Mouse (Mus musculus): ENCODE results near the gene Foxj3.
"Not testable (repeated sequence)": the region's sequence is repeated elsewhere in the genome, so short reads cannot be mapped to it uniquely, and the experiment has no call there.

The Foxj3 gene

DNA sequence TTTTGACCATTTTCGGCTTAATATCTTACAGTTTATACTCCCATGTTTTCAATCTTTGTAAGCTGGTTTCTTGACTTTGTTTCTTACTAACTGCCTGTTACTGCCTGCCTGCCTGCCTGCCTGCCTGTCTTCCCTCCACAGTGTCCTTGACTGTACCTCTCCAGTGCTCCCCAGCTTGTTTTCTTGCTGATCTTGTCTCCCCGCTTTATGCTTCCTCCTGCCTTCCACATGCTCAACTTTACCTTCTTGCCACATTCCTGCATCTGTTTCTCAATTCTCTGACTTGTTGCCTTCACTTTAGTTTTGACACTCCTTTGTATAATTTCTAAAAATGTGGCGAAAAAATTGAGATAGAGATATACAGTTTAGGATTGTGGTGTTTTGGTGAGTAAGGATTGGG lies 35.9 kb downstream of the Foxj3 start:
- DNase-seq (ENCODE audit: low spot score): no peak

DNA sequence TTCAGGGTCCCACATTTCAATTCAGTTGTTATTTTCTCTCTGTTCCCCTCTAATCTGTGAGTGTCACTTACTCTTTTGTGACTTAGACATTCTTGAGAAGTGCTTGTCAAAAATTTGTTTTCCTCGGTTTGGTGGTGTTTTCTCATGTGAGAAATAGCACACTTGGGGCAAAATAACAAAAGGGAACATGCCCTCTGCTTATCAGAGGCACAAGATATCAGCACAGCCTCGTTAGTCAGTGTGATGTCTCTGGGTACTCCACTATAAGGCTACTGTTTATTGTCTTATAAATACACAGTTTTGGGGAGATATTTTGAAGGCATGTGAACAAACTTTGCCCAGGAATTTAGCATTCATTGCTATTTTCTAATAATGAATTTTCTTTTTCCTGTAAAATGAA lies 37.7 kb downstream of the Foxj3 start:
- no peak for DNase-seq (ENCODE audit: low spot score)

- no peak for DNase-seq (ENCODE audit: low spot score)
These were observed 38.7 kb downstream of the Foxj3 start for GRCm38 (mm10) chr4:119575459-119575858.

DNA sequence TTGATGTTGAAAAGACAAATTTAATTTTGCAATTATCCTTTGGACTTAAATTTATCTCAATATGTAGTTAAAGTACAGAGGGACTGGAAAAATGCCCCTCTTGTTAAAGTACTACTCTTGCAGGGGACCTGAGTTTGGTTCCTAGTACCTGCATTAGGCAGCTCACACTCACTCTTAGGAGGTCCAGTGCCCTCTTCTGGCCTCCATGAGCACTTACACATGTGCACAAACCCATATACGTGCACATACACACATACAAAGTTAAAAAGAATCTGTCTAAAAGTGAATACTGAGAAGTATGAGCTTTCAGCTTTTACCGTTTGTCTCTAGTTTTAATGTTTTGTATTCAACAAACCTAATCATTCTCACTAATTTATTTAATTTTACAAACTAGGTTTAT lies 51.2 kb downstream of the Foxj3 start:
- no peak for DNase-seq (ENCODE audit: low spot score)

DNA sequence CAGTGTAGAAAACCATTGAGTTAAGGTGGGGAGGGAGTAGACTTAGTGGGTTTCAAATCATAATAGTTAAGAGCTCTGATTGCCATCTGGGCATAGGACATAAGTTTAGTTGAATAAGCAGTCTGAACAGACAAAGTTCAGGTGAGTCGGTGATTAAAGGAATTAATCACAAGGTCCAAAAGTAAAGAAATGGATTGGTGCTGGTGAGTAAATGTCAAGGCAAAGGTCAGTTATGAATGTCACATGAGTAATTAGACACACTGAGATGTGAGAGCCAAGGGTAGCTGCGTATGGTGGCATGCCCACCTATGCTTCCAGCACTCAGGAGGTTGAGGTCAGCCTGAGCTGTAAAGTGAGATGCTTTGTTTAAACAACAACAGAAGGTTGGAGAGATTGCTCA lies 52.6 kb downstream of the Foxj3 start:
- no peak for DNase-seq (ENCODE audit: low spot score)

GRCm38 (mm10) chr4:119590027-119590426 lies 53.2 kb downstream of the Foxj3 start:
- no peak for DNase-seq (ENCODE audit: low spot score)

GRCm38 (mm10) chr4:119592479-119592878 lies 55.7 kb downstream of the Foxj3 start:
- no peak for DNase-seq (ENCODE audit: low spot score)

GRCm38 (mm10) chr4:119594331-119594730 lies 57.5 kb downstream of the Foxj3 start:
- DNase-seq (ENCODE audit: low spot score): no peak

DNA sequence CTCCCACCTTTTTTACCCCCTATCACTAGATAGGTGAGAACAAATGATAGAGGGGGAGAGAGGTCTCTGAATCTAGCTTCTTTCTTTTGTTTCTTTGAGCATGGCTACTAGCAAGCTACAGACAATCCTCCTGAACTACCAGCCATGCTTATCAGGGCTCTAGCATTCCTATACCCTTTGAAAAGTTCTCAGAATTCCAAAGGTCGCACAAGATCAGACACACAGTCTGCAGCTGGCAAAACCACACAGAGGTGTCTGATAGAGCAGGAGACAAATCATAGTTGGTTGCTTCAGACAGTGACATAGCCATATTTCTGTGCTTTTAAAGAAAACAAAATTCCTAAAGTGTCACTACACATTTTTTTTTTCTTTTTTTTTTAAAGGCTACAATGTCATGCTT lies 62.8 kb downstream of the Foxj3 start:
- DNase-seq (ENCODE audit: low spot score): no peak

GRCm38 (mm10) chr4:119609488-119609887 lies 72.7 kb downstream of the Foxj3 start:
- DNase-seq (ENCODE audit: low spot score): no peak

GRCm38 (mm10) chr4:119614078-119614477 lies 77.3 kb downstream of the Foxj3 start:
- no peak for DNase-seq (ENCODE audit: low spot score)

DNA sequence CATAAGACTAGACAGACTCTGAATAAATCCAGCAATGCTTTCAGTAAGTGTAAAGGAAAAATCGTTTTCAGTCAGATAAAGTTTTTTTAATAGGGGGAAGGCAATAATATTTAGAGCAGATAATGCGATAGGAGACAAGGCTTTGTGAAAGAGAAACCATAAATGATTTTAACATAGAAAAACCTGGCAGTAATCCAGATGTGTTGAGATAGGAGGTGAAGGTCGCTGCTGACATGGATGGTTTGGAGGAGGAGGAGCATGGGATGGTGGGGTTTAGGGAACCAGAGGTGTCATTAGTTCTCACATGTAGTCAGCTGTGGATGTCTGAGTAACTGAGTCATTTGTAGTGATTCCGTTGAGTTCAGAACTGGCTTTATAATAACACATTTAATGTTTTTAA lies 77.9 kb downstream of the Foxj3 start:
- DNase-seq (ENCODE audit: low spot score): no peak

DNA sequence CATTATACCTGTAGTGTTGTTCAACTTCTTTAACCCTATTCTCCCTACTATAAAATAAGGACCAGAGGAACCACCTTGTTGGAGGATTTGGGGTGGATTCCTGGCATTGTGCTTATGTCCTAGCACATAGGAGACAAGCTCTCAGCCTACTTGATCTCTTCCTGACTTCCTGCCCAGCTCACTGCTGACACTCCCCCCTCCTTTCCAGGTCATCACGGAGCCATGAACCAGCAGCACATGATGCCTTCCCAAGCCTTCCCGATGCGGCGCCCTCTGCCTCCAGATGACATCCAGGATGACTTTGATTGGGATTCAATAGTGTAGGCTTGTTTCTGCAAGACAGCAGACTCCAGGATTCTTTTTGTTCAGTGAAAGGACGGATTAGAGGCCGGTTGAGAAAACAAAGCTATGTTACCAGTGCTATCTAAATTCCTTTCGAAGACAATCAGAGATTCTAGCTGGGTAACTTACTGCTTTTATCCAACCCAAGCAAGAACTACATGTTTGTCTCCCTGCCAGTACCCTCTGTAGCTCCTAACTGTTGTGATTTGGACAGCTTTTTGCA lies 89.4 kb downstream of the Foxj3 start:
- DNase-seq (ENCODE audit: low spot score): no peak

DNA sequence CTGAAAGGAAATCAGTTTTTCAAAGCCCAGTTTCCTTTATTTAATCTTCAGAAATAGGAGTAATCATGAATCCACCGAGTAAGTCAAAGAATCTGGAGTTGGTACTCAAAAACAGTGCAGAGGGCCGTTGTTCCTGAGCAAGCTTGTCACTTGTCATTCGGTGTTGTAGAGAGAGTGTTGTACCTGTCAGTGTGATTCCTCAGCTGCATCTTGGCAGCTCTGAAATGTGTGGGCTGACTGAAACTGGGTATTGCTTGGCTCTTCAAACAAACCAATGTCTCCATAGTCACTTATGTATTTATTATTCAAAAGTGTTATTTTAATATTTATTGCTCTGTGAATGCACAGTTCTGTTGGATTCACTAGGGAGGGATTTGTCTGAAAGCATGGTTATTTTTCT lies 90.1 kb downstream of the Foxj3 start:
- DNase-seq (ENCODE audit: low spot score): no peak

DNA sequence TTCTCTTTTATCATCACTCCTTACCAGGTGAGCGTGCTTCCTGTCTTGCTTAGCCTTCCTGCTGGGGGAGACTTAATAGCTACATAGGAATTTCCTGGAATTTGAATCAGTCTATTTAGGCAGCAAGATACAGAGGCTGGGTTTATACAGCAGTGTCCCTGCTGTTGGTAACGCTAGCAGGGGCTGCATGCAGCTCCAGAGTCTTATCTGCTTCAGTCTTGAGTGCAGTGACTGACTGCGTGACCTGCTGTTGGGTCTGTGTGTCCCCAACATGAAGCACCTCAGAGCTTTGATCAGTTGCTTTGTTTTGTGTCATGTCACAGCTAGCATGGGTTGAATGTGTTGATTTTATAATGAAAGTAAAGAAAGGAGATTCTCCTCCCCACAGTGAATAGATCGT lies 90.5 kb downstream of the Foxj3 start:
- no peak for DNase-seq (ENCODE audit: low spot score)

DNA sequence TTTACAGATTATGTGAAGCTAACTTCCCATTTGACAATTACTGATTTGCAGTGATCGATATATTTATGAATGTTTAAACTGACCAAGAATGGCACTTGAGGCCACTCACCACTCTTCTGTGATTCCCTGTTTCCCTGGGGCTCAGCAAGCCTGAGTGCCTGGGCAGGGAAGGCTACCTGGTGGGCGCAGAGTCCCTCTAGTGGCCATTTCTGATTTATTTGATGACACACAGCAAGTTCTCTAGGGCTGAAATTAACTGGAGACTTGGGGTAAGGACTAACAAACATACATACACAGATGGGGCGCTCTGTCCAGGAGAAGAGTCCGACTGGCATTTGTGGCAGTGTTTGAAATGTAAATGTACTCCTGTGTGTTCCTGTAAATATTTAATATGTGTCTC lies 91.6 kb downstream of the Foxj3 start:
- not testable (repeated sequence) for DNase-seq (ENCODE audit: low spot score)

DNA sequence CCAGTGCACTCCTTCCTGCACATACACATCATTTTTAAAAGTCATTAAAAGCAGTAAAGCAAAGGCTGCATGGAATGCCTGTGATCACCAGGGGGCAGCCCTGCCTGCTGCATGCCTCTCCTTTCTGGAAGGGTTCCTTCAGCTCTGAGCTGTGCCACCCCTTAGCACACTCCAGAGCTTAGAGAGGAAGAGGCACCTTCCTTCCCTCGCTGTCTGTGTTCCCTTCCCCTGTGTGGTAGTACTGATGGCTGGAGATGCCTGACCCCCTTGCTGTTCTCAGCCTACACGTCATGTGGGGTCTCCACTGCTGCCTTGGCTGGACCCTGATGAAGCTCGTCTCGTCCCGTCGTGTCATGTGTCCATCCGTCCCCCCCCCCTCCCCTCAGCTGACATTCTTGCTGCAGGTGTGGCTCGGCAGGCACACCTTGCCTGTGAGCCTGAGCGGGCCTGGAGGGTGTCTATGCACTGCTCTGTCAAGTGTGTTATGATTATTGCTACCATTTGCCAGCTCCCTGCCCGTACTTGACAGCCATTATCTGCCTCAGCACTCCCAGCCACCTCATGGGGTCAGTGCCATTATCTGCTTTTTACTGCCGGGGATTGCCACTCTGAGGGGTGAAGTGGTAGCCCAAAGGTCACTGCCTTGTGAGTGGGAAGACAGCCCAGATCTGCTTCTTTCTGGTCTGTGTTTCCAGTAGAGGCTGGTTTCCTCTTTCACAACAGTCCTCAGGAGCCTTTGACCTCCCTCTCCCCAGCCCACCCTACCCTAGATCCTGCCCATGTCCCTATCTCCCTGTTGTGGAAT lies 94.5 kb downstream of the Foxj3 start:
- peak; percentile 47 for DNase-seq (ENCODE audit: low spot score)

GRCm38 (mm10) chr4:119632721-119633120 lies 95.9 kb downstream of the Foxj3 start:
- DNase-seq (ENCODE audit: low spot score): no peak

DNA sequence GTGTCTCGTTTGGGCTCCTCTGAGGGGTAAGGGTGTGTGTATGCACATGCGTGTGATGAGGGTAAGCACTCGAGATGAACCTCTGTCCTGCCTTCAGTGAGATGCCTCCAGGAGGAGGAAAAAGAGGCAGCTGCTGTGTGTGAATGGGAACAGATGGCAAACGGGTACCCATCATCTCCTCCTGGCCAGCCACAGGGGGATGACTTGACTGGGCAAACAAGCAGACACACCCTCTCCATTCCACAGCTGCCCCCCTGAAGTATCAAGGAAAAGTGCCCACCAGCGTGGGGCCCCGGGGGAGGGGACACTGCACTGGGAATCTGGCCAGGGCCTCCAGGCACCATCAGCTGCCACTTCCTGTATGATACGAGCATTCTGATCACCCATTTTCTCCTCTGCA lies 96.5 kb downstream of the Foxj3 start:
- DNase-seq (ENCODE audit: low spot score): no peak

- DNase-seq (ENCODE audit: low spot score): no peak
These were observed 97.1 kb downstream of the Foxj3 start for GRCm38 (mm10) chr4:119633948-119634347.

DNA sequence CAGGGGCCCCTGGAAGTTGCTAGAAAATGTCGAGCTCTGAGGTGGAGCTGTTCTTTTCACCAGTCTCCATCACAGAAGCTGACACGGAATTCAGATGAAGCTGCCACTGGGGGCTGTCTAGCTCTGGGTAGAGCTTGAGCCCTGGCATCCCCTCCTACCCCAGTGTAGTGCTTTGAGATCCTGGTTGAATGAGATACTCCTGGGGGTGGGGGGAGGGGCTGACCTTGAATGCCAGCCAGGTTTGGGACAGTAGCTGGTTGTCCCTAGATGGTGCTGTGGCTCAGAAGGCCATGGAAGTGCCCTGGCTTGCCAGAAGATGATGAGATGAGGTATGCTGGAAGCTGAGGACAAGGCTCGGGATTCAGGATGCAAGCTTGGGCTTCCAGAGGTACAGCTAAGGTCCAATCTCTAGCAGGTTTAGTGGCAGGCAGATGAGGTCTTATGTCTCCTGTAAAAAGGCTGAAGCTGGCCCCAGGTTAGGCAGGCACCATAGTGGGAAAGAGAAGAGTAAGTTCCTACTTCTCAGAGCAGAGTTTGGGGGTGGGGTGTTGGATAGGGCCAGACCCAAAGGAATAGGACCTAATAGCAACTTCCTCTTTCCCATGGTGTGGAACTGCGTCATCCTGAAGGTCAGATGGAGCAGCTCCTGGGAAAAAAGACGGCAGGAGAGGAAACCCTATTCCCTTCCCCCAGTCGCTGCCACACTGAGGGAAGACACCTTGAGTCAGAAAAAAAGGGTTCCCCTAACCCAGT lies 98.3 kb downstream of the Foxj3 start:
- no peak for DNase-seq (ENCODE audit: low spot score)

- no peak for DNase-seq (ENCODE audit: low spot score)
These were observed 98.9 kb downstream of the Foxj3 start for GRCm38 (mm10) chr4:119635686-119636085.

- DNase-seq (ENCODE audit: low spot score): no peak
These were observed 99.9 kb downstream of the Foxj3 start for GRCm38 (mm10) chr4:119636731-119637130.
